Mouse (Mus musculus): ENCODE results near the gene Rangap1. TPM values are rescaled to one million over a fixed set of nuclear protein-coding genes. Genes with fewer than 3 reads are reported as not detected.

The Rangap1 gene
- polyA plus RNA-seq (2014; fragmentation: Illumina TruSeq; extraction: RNeasy Lipid Tissue Mini Kit (QIAGEN cat#74804); ENCODE audit: low read depth, low replicate concordance), result 24.3 TPM

GRCm38 (mm10) chr15:81744992-81745600 is at the start of gene Rangap1, which contains the start of gene Zc3h7b:
Rangap1 (minus strand) TSS chr15:81745530.
Zc3h7b (plus strand) TSS chr15:81745057.

GRCm38 (mm10) chr15:81697175-81697574 is 48.2 kb downstream of the Rangap1 start, which contains the start of gene Chadl:
Chadl (minus strand) TSS chr15:81697287.

GRCm38 (mm10) chr15:81663697-81664561 is 81.4 kb downstream of the Rangap1 start, which contains the start of gene L3mbtl2:
L3mbtl2 (plus strand) TSS chr15:81663889.

Other genes with a start within 250 kb of the Rangap1 start
- gene Ep300, start 160.2 kb downstream of the Rangap1 start, polyA plus RNA-seq (2014; fragmentation: Illumina TruSeq; extraction: RNeasy Lipid Tissue Mini Kit (QIAGEN cat#74804); ENCODE audit: low read depth, low replicate concordance), result 54.9 TPM
- 3.4 TPM for gene L3mbtl2, start 81.6 kb downstream of the Rangap1 start, polyA plus RNA-seq (2014; fragmentation: Illumina TruSeq; extraction: RNeasy Lipid Tissue Mini Kit (QIAGEN cat#74804); ENCODE audit: low read depth, low replicate concordance)
- 0.17 TPM for gene Chadl, start 48.2 kb downstream of the Rangap1 start, polyA plus RNA-seq (2014; fragmentation: Illumina TruSeq; extraction: RNeasy Lipid Tissue Mini Kit (QIAGEN cat#74804); ENCODE audit: low read depth, low replicate concordance)
- 11.5 TPM for gene Zc3h7b, start 473 bp downstream of the Rangap1 start, polyA plus RNA-seq (2014; fragmentation: Illumina TruSeq; extraction: RNeasy Lipid Tissue Mini Kit (QIAGEN cat#74804); ENCODE audit: low read depth, low replicate concordance)
- gene Tef, start 56.9 kb upstream of the Rangap1 start, polyA plus RNA-seq (2014; fragmentation: Illumina TruSeq; extraction: RNeasy Lipid Tissue Mini Kit (QIAGEN cat#74804); ENCODE audit: low read depth, low replicate concordance), result 21.1 TPM
- 1.9 TPM for gene Tob2, start 113.3 kb upstream of the Rangap1 start, polyA plus RNA-seq (2014; fragmentation: Illumina TruSeq; extraction: RNeasy Lipid Tissue Mini Kit (QIAGEN cat#74804); ENCODE audit: low read depth, low replicate concordance)
- gene Phf5a, start 126.4 kb upstream of the Rangap1 start, polyA plus RNA-seq (2014; fragmentation: Illumina TruSeq; extraction: RNeasy Lipid Tissue Mini Kit (QIAGEN cat#74804); ENCODE audit: low read depth, low replicate concordance), result 15.5 TPM
- gene Aco2, start 126.8 kb upstream of the Rangap1 start, polyA plus RNA-seq (2014; fragmentation: Illumina TruSeq; extraction: RNeasy Lipid Tissue Mini Kit (QIAGEN cat#74804); ENCODE audit: low read depth, low replicate concordance), result 26.9 TPM
- gene Polr3h, start 180.7 kb upstream of the Rangap1 start, polyA plus RNA-seq (2014; fragmentation: Illumina TruSeq; extraction: RNeasy Lipid Tissue Mini Kit (QIAGEN cat#74804); ENCODE audit: low read depth, low replicate concordance), result 1.4 TPM
- 0.45 TPM for gene Csdc2, start 191.2 kb upstream of the Rangap1 start, polyA plus RNA-seq (2014; fragmentation: Illumina TruSeq; extraction: RNeasy Lipid Tissue Mini Kit (QIAGEN cat#74804); ENCODE audit: low read depth, low replicate concordance)
- gene Pmm1, start 215.4 kb upstream of the Rangap1 start, polyA plus RNA-seq (2014; fragmentation: Illumina TruSeq; extraction: RNeasy Lipid Tissue Mini Kit (QIAGEN cat#74804); ENCODE audit: low read depth, low replicate concordance), result 1.5 TPM
- gene 1700029P11Rik, start 235.0 kb upstream of the Rangap1 start, polyA plus RNA-seq (2014; fragmentation: Illumina TruSeq; extraction: RNeasy Lipid Tissue Mini Kit (QIAGEN cat#74804); ENCODE audit: low read depth, low replicate concordance), result 196 TPM
- 76.6 TPM for gene Xrcc6, start 242.3 kb upstream of the Rangap1 start, polyA plus RNA-seq (2014; fragmentation: Illumina TruSeq; extraction: RNeasy Lipid Tissue Mini Kit (QIAGEN cat#74804); ENCODE audit: low read depth, low replicate concordance)

All from testis, adult 10 weeks (tissue).